Comparison of ENCODE assay signal across 24 mouse cellular contexts in genomic region chr3:149220958-149221357, GRCm38 (mm10).
DNase-seq lines count a peak whose midpoint lies in the region; ATAC-seq and TF ChIP-seq lines count a peak whose summit lies in the region.
"Had no signal": no experiment of that assay in that cellular context is flagged by ENCODE, and none has a peak within 500 bp of the region (broad histone marks: within the 10 kb centered on the region; RNA-seq: fewer than 3 reads in every experiment).

No protein-coding gene starts in this region.

- WGBS in heart, adult 2 months = 38% methylated on average over 4 of the region's 4 CpGs
- 62% methylated on average over 4 of the region's 4 CpGs for WGBS in heart, embryonic 11.5 days (ENCODE audit: insufficient replicate concordance)
- WGBS in intestine, postnatal 0 days = 71% methylated on average over 4 of the region's 4 CpGs
- 75% methylated on average over 4 of the region's 4 CpGs for WGBS in intestine, embryonic 15.5 days

- no peak overlapping the region for H3K4me2 ChIP-seq in heart, embryonic 11.5 days
- H3K4me2 ChIP-seq in intestine, postnatal 0 days (replicated peaks; ENCODE audit: low read depth) = no peak overlapping the region; the same call in 1 of the 2 replicates
- no peak overlapping the region for H3K4me2 ChIP-seq in intestine, embryonic 15.5 days (replicated peaks)
- H3K4me2 ChIP-seq: embryonic facial prominence, embryonic 15.5 days; heart, embryonic 15.5 days; hindbrain, embryonic 13.5 days; kidney, embryonic 15.5 days; neural tube, embryonic 13.5 days had no signal

- no peaks in the 10 kb centered on the region for H3K79me2 ChIP-seq in heart, adult 2 months (replicated peaks; ENCODE audit: control insufficient read depth, insufficient read depth, low read length)

- intact Hi-C loops in heart, adult 2 months (cut with DNase I) = loop anchor here (5.0 kb wide), 2 partner anchors 106 to 184 kb away; no protein-coding TSS in a partner anchor

- TF ChIP-seq POLR2A in heart, adult 2 months (IDR thresholded peaks at IDR 0.05; ENCODE audit: insufficient read depth, low read depth, low read length) = no peak

- ATAC-seq in heart, embryonic 11.5 days (replicated peaks; ENCODE audit: insufficient number of reproducible peaks, low FRiP score, low TSS enrichment) = no peak
- no peak for ATAC-seq in intestine, postnatal 0 days
- no peak for ATAC-seq in intestine, embryonic 15.5 days
- ATAC-seq in common myeloid progenitor, adult 5-6 weeks (replicated peaks; ENCODE audit: low read depth, poor library complexity, severe bottlenecking) = 0 out of 2 replicates have a peak, but pooled peaks have one; percentile 8
- ATAC-seq: activated CD4-positive, CD25-positive, alpha-beta regulatory T cell, adult 4 months; forebrain, embryonic 16.5 days; inflammation-experienced regulatory T-cells, adult 6 months; lung, postnatal 0 days; midbrain, embryonic 16.5 days had no signal

- peaks cover 11% of the 10 kb centered on the region for H3K4me1 ChIP-seq in heart, adult 2 months (ENCODE audit: control insufficient read depth, insufficient read depth, low read length)
- H3K4me1 ChIP-seq in heart, embryonic 11.5 days (ENCODE audit: control insufficient read depth, insufficient read depth, low read length) = peaks cover 8% of the 10 kb centered on the region
- peaks cover 8% of the 10 kb centered on the region; the same call in 1 of the 2 replicates for H3K4me1 ChIP-seq in intestine, postnatal 0 days (replicated peaks; ENCODE audit: control insufficient read depth, insufficient read depth, low read length)
- H3K4me1 ChIP-seq in intestine, embryonic 15.5 days (replicated peaks) = 0 out of 2 replicates have a peak, but pooled peaks cover 8% of the 10 kb centered on the region
- peaks cover 17 to 25% of the 10 kb centered on the region in 2 experiments for H3K4me1 ChIP-seq in ES-E14 (ENCODE audit: control insufficient read depth in 2 of 2, insufficient read depth in 2 of 2, low read length in 2 of 2, poor library complexity in 1 of 2)
- H3K4me1 ChIP-seq: hindbrain, embryonic 13.5 days had no signal

- H3K9ac ChIP-seq in heart, adult 2 months (ENCODE audit: low read depth, low read length) = no peak overlapping the region
- H3K9ac ChIP-seq in heart, embryonic 11.5 days (ENCODE audit: low read depth, low read length) = no peak overlapping the region
- no peak overlapping the region for H3K9ac ChIP-seq in intestine, postnatal 0 days (ENCODE audit: low read depth, low read length)
- no peak overlapping the region for H3K9ac ChIP-seq in intestine, embryonic 15.5 days
- no peak overlapping the region for H3K9ac ChIP-seq in ES-E14 (ENCODE audit: insufficient read depth, low read depth, low read length, poor library complexity, severe bottlenecking)
- H3K9ac ChIP-seq: embryonic facial prominence, embryonic 15.5 days; heart, embryonic 15.5 days; hindbrain, embryonic 13.5 days; kidney, embryonic 15.5 days; neural tube, embryonic 13.5 days had no signal

- DNase-seq in heart, adult 2 months = no peak
- no peak for DNase-seq in ES-E14 (ENCODE audit: low read depth, low spot score)
- DNase-seq in cerebellum, postnatal 36 days = no peak
- DNase-seq: adrenal gland, adult 8-10 months; cerebellum, adult 8-10 months; gastrocnemius, postnatal 25 days; layer of hippocampus, adult 9-11 months; thymus, postnatal 25 days had no signal

- no peak for TF ChIP-seq EP300 in heart, adult 2 months (IDR thresholded peaks at IDR 0.05; ENCODE audit: insufficient read depth, low read depth, low read length)

- peak overlapping the region; percentile 79 for H3K27ac ChIP-seq in heart, adult 2 months
- no peak overlapping the region for H3K27ac ChIP-seq in heart, embryonic 11.5 days (ENCODE audit: low read depth, low read length)
- H3K27ac ChIP-seq in intestine, postnatal 0 days (ENCODE audit: low read depth, low read length) = peak overlapping the region; percentile 7; the same call in 1 of the 2 replicates
- H3K27ac ChIP-seq in intestine, embryonic 15.5 days = no peak overlapping the region
- peak overlapping the region; percentile 51; the same call in 1 of the 2 replicates for H3K27ac ChIP-seq in ES-E14 (ENCODE audit: insufficient read depth, low read depth, low read length, poor library complexity, severe bottlenecking)
- H3K27ac ChIP-seq: embryonic facial prominence, embryonic 15.5 days; hindbrain, embryonic 13.5 days; neural tube, embryonic 13.5 days had no signal

- H3K9me3 ChIP-seq in heart, embryonic 11.5 days (replicated peaks; ENCODE audit: control insufficient read depth, low read length) = no peaks in the 10 kb centered on the region
- H3K9me3 ChIP-seq in intestine, postnatal 0 days (ENCODE audit: control insufficient read depth) = no peaks in the 10 kb centered on the region
- no peaks in the 10 kb centered on the region for H3K9me3 ChIP-seq in intestine, embryonic 15.5 days
- H3K9me3 ChIP-seq in ES-E14 (ENCODE audit: control insufficient read depth, insufficient read depth, low read depth, low read length) = no peaks in the 10 kb centered on the region
- H3K9me3 ChIP-seq: embryonic facial prominence, embryonic 15.5 days; heart, embryonic 15.5 days; hindbrain, embryonic 13.5 days; kidney, embryonic 15.5 days; midbrain, embryonic 10.5 days; neural tube, embryonic 13.5 days had no signal

- no peak overlapping the region for H3K4me3 ChIP-seq in heart, adult 2 months
- H3K4me3 ChIP-seq in heart, embryonic 11.5 days (ENCODE audit: low read depth, low read length) = no peak overlapping the region
- no peak overlapping the region for H3K4me3 ChIP-seq in intestine, postnatal 0 days (ENCODE audit: low read depth, low read length)
- H3K4me3 ChIP-seq in intestine, embryonic 15.5 days (replicated peaks) = no peak overlapping the region
- no peak overlapping the region for H3K4me3 ChIP-seq in ES-E14 (ENCODE audit: insufficient read depth in 1 of 2, low read depth in 1 of 2, low read length in 2 of 2, poor library complexity in 1 of 2, severe bottlenecking in 1 of 2)
- H3K4me3 ChIP-seq: embryonic facial prominence, embryonic 15.5 days; heart, embryonic 15.5 days; hindbrain, embryonic 13.5 days; kidney, embryonic 15.5 days; midbrain, embryonic 10.5 days; myocyte; neural tube, embryonic 13.5 days had no signal

- in situ Hi-C loops in ES-E14 (cut with MboI; ENCODE audit: low sequenced_read_pairs in 2 of 2, unreplicated experiment in 2 of 2) = no loop called here

- TF ChIP-seq CTCF in heart, adult 2 months (IDR thresholded peaks at IDR 0.05) = no peak
- TF ChIP-seq CTCF in intestine, postnatal 0 days (IDR thresholded peaks at IDR 0.05; ENCODE audit: low read depth) = no peak

- H3K36me3 ChIP-seq in heart, adult 2 months (ENCODE audit: control insufficient read depth, insufficient read depth, low read length) = peaks cover 6% of the 10 kb centered on the region; the same call in 1 of the 2 replicates
- H3K36me3 ChIP-seq in heart, embryonic 11.5 days (ENCODE audit: control insufficient read depth, insufficient read depth, low read length) = no peaks in the 10 kb centered on the region
- no peaks in the 10 kb centered on the region for H3K36me3 ChIP-seq in intestine, postnatal 0 days (ENCODE audit: control insufficient read depth, insufficient read depth)
- H3K36me3 ChIP-seq in intestine, embryonic 15.5 days = no peaks in the 10 kb centered on the region
- no peaks in the 10 kb centered on the region for H3K36me3 ChIP-seq in ES-E14 (ENCODE audit: control insufficient read depth, insufficient read depth, low read length, poor library complexity, severe bottlenecking)
- H3K36me3 ChIP-seq: embryonic facial prominence, embryonic 15.5 days; heart, embryonic 15.5 days; hindbrain, embryonic 13.5 days; kidney, embryonic 15.5 days; midbrain, embryonic 10.5 days; neural tube, embryonic 13.5 days had no signal

- no peaks in the 10 kb centered on the region for H3K27me3 ChIP-seq in heart, adult 2 months (ENCODE audit: control insufficient read depth, insufficient read depth, low read length)
- no peaks in the 10 kb centered on the region for H3K27me3 ChIP-seq in heart, embryonic 11.5 days (ENCODE audit: control insufficient read depth, insufficient read depth, low read length)
- H3K27me3 ChIP-seq in intestine, postnatal 0 days (replicated peaks; ENCODE audit: control insufficient read depth, insufficient read depth, low read length) = no peaks in the 10 kb centered on the region
- no peaks in the 10 kb centered on the region for H3K27me3 ChIP-seq in intestine, embryonic 15.5 days (replicated peaks)
- H3K27me3 ChIP-seq: embryonic facial prominence, embryonic 15.5 days; heart, embryonic 15.5 days; kidney, embryonic 15.5 days had no signal

TF ChIP-seq in ES-E14, 5 proteins besides CTCF, POLR2A, EP300 and RAD21:
- TF ChIP-seq MAFK (IDR thresholded peaks at IDR 0.05; ENCODE audit: insufficient read depth, low read depth, low read length) (no peak), ZNF384 (IDR thresholded peaks at IDR 0.05; ENCODE audit: low read depth, low read length) (no peak), ZC3H11A (IDR thresholded peaks at IDR 0.05; ENCODE audit: borderline replicate concordance, low read depth, low read length) (no peak), HCFC1 (IDR thresholded peaks at IDR 0.05; ENCODE audit: borderline replicate concordance, insufficient read depth, low read length) (no peak), CHD2 (IDR thresholded peaks at IDR 0.05; ENCODE audit: low read depth, low read length) (no peak)
TF ChIP-seq in ES-E14: peak in this region for 0.

Comparison
In these comparisons a context has a peak if more than half of its experiments do, and no peak if none do; other contexts are left out.
1. H3K27ac ChIP-seq: peak in heart, adult 2 months (single experiment), intestine, postnatal 0 days (single experiment) and ES-E14 (single experiment); none in heart, embryonic 11.5 days (single experiment) and intestine, embryonic 15.5 days (single experiment).